Mouse (Mus musculus): ENCODE results near the gene Nfkb2. TPM values are rescaled to one million over a fixed set of nuclear protein-coding genes. Genes with fewer than 3 reads are reported as not detected.

The Nfkb2 gene
- polyA plus RNA-seq (2014; fragmentation: Illumina TruSeq; extraction: RNeasy Lipid Tissue Mini Kit (QIAGEN cat#74804); ENCODE audit: low read depth, low replicate concordance): 0.93 TPM

DNA sequence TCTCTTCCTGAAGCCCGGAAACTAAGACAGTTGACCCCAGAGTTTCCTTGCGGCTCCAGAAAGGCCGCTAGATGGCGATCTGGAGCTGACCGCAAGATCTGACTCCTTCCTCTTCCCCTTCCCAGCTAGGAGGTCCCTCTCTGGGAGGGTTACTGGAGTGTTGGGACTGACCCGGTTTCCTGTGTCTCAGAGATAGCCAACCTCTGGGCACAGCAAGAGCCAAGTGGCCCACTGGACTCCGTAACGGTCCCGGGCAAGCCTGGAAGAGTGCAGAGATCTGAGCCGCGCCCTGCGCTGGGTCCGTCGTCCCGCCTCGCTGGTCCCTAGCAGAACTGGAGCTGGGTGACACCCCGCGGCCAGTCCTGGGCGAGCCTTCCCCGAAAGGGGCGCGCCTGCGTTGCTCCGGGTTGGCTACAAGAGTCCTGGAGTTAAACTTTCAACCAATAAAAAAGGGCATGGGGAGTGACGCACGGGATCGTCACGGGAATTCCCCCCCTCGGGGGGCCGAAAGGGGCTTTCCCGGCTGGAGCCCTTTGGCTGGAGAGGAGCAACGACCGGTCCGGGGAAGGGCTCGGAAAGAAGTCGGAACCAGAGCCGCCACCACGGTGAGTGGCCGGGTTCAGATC, at the start of gene Nfkb2:
Nfkb2 (plus strand) TSS at position 105 of the 626 bp plus-strand sequence.

DNA sequence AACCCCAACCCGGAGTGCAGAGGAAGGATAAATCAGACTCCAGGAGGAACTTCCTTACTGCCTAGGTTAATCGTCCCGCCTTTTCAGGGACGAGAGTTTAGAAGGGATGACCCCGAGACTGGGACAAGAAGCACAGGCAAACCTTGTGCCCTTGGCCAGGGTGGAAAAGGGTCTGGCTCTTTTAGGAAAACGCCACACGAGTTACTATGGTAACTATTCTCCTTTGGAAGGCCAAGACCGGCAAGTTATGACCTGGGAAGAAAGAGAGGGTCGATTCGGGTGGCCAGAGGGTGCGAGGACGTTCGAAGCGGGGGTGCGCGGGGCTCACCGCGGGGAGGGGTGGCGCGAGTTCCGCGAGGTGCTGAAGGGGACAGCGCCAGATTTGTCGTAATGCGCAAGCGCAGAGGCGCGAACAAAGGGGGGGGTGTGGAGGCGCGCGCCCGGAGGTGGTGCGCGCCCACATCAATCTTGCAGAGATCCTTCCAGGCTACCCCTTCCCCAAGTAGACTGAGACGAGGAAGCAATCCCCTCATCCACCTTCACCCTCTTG, 22.7 kb downstream of the Nfkb2 start, which contains the start of gene Psd:
Psd (minus strand) TSS at position 401 of the 550 bp plus-strand sequence.

DNA sequence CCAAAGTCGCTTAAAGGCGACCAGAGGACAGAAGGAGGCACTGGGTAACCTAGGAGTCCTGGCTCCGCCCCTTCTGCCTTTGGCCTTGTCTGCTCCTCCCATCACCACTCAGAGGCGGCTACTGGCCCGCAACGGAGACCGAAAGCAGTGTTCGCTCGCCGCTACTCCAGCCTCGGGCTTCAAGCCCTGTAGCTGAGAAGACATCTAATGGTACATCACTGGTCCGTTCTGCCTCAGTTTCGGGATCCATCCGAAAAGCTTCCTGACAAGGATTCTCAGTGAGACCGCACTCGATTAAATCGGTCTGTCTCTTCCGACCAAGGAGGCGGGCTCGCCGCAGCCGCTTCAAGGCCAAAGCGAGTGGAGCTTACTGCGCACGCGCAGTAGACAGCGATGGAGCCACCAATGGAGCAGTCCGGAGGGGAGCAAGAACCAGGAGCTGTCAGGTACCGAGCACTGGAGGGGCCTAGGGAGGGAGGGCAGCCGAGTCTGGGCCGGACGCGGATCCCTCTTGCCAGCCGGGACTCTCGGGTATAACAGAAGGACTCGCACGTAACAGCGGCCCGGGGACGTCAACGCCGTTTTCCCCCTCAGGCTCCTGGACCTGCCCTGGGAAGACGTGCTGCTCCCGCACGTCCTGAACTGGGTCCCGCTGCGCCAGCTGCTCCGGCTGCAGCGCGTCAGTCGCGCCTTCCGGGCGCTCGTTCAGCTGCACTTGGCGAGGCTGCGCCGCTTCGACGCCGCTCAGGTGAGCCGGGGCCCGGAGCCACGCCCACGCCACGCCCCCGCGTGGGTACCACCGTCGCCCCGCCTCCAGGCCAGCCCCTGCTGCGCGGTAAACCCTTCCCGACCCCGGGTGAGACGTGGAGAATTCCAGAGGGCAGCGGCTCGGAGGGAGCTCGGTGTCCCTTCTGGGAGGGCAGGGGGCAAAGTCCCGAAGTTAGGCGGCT, 24.2 kb downstream of the Nfkb2 start, which contains the start of gene Fbxl15:
Fbxl15 (plus strand) TSS at position 104 of the 950 bp plus-strand sequence.

DNA sequence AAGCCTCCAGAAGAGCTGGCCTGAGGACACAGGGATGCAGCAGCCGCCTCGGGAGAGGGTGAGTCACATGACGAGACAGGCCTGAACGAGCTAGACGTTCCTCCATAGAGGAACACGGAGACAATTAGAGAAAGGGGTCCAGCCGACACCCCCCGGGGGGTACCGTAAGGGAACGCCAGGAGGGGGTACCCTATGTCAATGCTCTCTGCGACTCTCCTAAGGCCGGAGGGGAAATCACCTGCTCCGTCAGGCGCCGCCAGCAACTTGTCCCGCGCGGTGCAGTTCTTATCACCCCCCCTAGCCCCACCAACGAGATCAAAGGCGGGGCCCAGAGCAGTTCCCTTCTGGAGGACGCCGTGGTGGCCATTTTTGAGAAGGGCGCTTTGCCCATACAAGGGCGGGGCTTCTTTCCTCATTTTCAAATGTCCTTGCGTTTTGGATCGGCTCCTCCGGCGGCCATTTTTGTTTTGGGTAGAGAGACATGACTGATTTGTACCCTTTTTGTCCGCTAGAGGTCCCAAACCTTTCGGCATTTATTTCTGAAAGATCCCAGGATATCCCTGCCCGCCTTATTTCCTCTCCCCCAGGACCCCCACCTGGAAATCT, 34.3 kb downstream of the Nfkb2 start, which contains the start of gene Cuedc2:
Cuedc2 (minus strand) TSS at position 372 of the 606 bp plus-strand sequence.

DNA sequence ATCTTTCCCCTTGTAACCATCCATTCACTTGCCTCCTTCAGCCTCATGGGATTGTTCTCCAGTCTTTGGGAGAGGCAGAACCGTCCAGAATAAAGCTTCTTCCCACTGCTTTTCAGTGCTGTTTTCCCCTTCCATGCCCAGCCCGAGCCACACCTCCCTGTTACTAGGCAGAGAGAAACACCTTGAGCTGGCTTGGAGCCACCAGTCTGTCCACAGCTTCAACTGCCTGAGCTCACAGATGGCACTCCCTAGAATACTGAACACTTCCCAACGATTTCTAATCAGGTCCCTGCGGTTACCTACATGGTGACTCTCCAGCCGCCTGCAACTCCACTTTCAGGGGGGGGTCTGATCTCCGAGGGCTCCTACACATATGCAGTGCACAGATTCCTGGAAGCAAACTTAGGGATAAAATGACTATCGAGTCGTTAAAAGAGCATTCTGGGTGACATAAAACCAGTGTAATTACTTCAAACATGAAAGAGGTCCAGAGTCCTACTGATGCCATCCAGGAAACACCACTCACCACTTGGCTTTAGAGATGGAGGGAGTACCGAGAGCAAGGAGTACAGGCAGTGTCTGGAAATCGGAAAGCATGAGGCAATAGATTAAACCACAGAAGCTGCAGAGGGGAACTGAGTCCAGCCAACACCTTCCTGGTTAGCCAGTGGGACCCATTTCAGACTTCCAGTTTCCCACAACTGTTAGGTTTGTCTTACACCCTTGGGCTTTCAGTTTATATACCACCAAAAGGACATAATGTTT, 46.2 kb downstream of the Nfkb2 start, which contains the start of gene 2310034G01Rik:
2310034G01Rik (minus strand) TSS at position 135 of the 765 bp plus-strand sequence.

Other genes starting within 250 kb of the Nfkb2 start
- 16.6 TPM for gene Nolc1, start 228.5 kb upstream of the Nfkb2 start, polyA plus RNA-seq (2014; fragmentation: Illumina TruSeq; extraction: RNeasy Lipid Tissue Mini Kit (QIAGEN cat#74804); ENCODE audit: low read depth, low replicate concordance)
- 15.9 TPM for gene Elovl3, start 172.4 kb upstream of the Nfkb2 start, polyA plus RNA-seq (2014; fragmentation: Illumina TruSeq; extraction: RNeasy Lipid Tissue Mini Kit (QIAGEN cat#74804); ENCODE audit: low read depth, low replicate concordance)
- not detected for gene Pitx3, start 156.0 kb upstream of the Nfkb2 start, polyA plus RNA-seq (2014; fragmentation: Illumina TruSeq; extraction: RNeasy Lipid Tissue Mini Kit (QIAGEN cat#74804); ENCODE audit: low read depth, low replicate concordance)
- 32.4 TPM for gene Gbf1, start 151.8 kb upstream of the Nfkb2 start, polyA plus RNA-seq (2014; fragmentation: Illumina TruSeq; extraction: RNeasy Lipid Tissue Mini Kit (QIAGEN cat#74804); ENCODE audit: low read depth, low replicate concordance)
- gene Psd, start 22.8 kb downstream of the Nfkb2 start, polyA plus RNA-seq (2014; fragmentation: Illumina TruSeq; extraction: RNeasy Lipid Tissue Mini Kit (QIAGEN cat#74804); ENCODE audit: low read depth, low replicate concordance): not detected
- not detected for gene Fbxl15, start 23.9 kb downstream of the Nfkb2 start, polyA plus RNA-seq (2014; fragmentation: Illumina TruSeq; extraction: RNeasy Lipid Tissue Mini Kit (QIAGEN cat#74804); ENCODE audit: low read depth, low replicate concordance)
- gene Cuedc2, start 34.4 kb downstream of the Nfkb2 start, polyA plus RNA-seq (2014; fragmentation: Illumina TruSeq; extraction: RNeasy Lipid Tissue Mini Kit (QIAGEN cat#74804); ENCODE audit: low read depth, low replicate concordance): 7.5 TPM
- 0.58 TPM for gene Mfsd13a, start 36.8 kb downstream of the Nfkb2 start, polyA plus RNA-seq (2014; fragmentation: Illumina TruSeq; extraction: RNeasy Lipid Tissue Mini Kit (QIAGEN cat#74804); ENCODE audit: low read depth, low replicate concordance)
- gene 2310034G01Rik, start 46.0 kb downstream of the Nfkb2 start, polyA plus RNA-seq (2014; fragmentation: Illumina TruSeq; extraction: RNeasy Lipid Tissue Mini Kit (QIAGEN cat#74804); ENCODE audit: low read depth, low replicate concordance): 1.2 TPM
- 56.5 TPM for gene Actr1a, start 91.4 kb downstream of the Nfkb2 start, polyA plus RNA-seq (2014; fragmentation: Illumina TruSeq; extraction: RNeasy Lipid Tissue Mini Kit (QIAGEN cat#74804); ENCODE audit: low read depth, low replicate concordance)
- 6.1 TPM for gene Sufu, start 92.6 kb downstream of the Nfkb2 start, polyA plus RNA-seq (2014; fragmentation: Illumina TruSeq; extraction: RNeasy Lipid Tissue Mini Kit (QIAGEN cat#74804); ENCODE audit: low read depth, low replicate concordance)
- gene Trim8, start 197.4 kb downstream of the Nfkb2 start, polyA plus RNA-seq (2014; fragmentation: Illumina TruSeq; extraction: RNeasy Lipid Tissue Mini Kit (QIAGEN cat#74804); ENCODE audit: low read depth, low replicate concordance): 6.5 TPM